Mouse (Mus musculus) liver, adult 2 months (tissue): Measurements from ENCODE around the gene Lrfn3. TPM values are rescaled to one million over a fixed set of nuclear protein-coding genes. Genes with fewer than 3 reads are reported as not detected.

Experiments used
- DNase-seq: peaks from one replicate; pipeline ENCODE4 v3.0.0-alpha.2; 2011; ENCODE audit warnings: low read depth, low spot score; ENCODE audit errors: extremely low read depth
- H3K27ac ChIP-seq: fragments of 200-500 bp; replicated peaks from 2 replicates; pipeline ENCODE4 v1.5.1; 2012; ENCODE audit warnings: low read depth, mild to moderate bottlenecking, control low read depth, inconsistent platforms, low read length; ENCODE audit not compliant: insufficient read depth
- H3K27me3 ChIP-seq: fragments of 200-500 bp; 2 replicates; pipeline ENCODE4 v1.6.1; 2012; ENCODE audit warnings: mild to moderate bottlenecking, moderate library complexity, low read length, inconsistent platforms; ENCODE audit not compliant: control insufficient read depth, insufficient read depth
- H3K36me3 ChIP-seq: fragments of 200-500 bp; 2 replicates; pipeline ENCODE4 v1.6.1; 2012; ENCODE audit warnings: low read length, inconsistent platforms; ENCODE audit not compliant: control insufficient read depth, insufficient read depth
- H3K4me1 ChIP-seq: fragments of 200-500 bp; 2 replicates; pipeline ENCODE4 v1.6.1; 2011; ENCODE audit warnings: low read length; ENCODE audit not compliant: control insufficient read depth, insufficient read depth
- H3K4me3 ChIP-seq: fragments of 200-500 bp; 2 replicates; pipeline ENCODE4 v1.5.1; 2011; ENCODE audit warnings: low read depth, mild to moderate bottlenecking, control low read depth, low read length, moderate library complexity; ENCODE audit not compliant: insufficient read depth
- H3K79me2 ChIP-seq: fragments of 200-500 bp; 2 replicates; pipeline ENCODE4 v1.6.1; 2012; ENCODE audit warnings: inconsistent platforms, mild to moderate bottlenecking, low read length, moderate library complexity; ENCODE audit not compliant: control insufficient read depth, insufficient read depth
- H3K9ac ChIP-seq: fragments of 200-500 bp; 2 replicates; pipeline ENCODE4 v1.6.1; 2012; ENCODE audit warnings: low read depth, mild to moderate bottlenecking, control low read depth, inconsistent platforms, low read length
- CTCF ChIP-seq: fragments of 200-500 bp; IDR thresholded peaks from 2 replicates; pipeline ENCODE4 v1.5.1; 2011; ENCODE audit warnings: low read depth, low read length, control low read depth
- POLR2A ChIP-seq: fragments of 200-500 bp; IDR thresholded peaks from 2 replicates; pipeline ENCODE4 v1.6.1; 2011; ENCODE audit warnings: low read length, control low read depth; ENCODE audit not compliant: insufficient read depth; ENCODE audit errors: extremely low read depth
- WGBS: fragments of 180-500 bp; shearing (Covaris S2); methylation state at CpG from one replicate; pipeline ENCODE4 v1.1.7; 2018; 5-methylcytosine and 5-hydroxymethylcytosine counted together
- polyA plus RNA-seq: library from polyadenylated mRNA; depleted of rRNA; stranded (reverse); fragments of >200 nt; gene quantifications from 2 replicates; pipeline ENCODE4 v1.2.3, GENCODE M21; 2012; rRNA removed
- total RNA-seq: library from RNA; depleted of rRNA; stranded (reverse); fragments of >200 nt; gene quantifications from 2 replicates; pipeline ENCODE4 v1.2.3, GENCODE M21; 2014; rRNA removed

The Lrfn3 gene
- total and polyA plus RNA-seq, 2 experiments = 0.74 to 12.9 TPM

GRCm38 (mm10) chr7:30308076-30309005 lies 54.2 kb downstream of the Lrfn3 start, which contains the start of gene Alkbh6:
Alkbh6 (plus strand) TSS chr7:30308717.
- WGBS = 7% methylated on average over 27 of the region's 27 CpGs
- Histone ChIP-seq H3K4me1 (peaks cover 13% of the 10 kb centered on the region), H3K4me3 (peak within 1 kb of the TSS; percentile 48), H3K27ac (peak within 1 kb of the TSS; percentile 46), H3K27me3 (no peaks in the 10 kb centered on the region), H3K9ac (peak within 1 kb of the TSS; percentile 68), H3K79me2 (peaks cover 4% of the 10 kb centered on the region; the same call in 1 of the 2 replicates), H3K36me3 (no peaks in the 10 kb centered on the region)
- DNase-seq = peak; percentile 86
- no peak for TF ChIP-seq CTCF
- TF ChIP-seq POLR2A = peak; percentile 76; the same call in 1 of the 2 replicates

- H3K4me1 ChIP-seq = peaks cover 7% of the 10 kb centered on the region; the same call in 1 of the 2 replicates
- H3K79me2 ChIP-seq = no peaks in the 10 kb centered on the region
- DNase-seq = peak; percentile 37
- no peaks in the 10 kb centered on the region for H3K27me3 ChIP-seq
- no peak overlapping the region for H3K4me3 ChIP-seq
- H3K9ac ChIP-seq = no peak overlapping the region
- TF ChIP-seq POLR2A (no peak), CTCF (peak; percentile 46; the same call in 1 of the 2 replicates)
- WGBS = 88% methylated on average over 16 of the region's 16 CpGs
- no peak overlapping the region for H3K27ac ChIP-seq
- no peaks in the 10 kb centered on the region for H3K36me3 ChIP-seq
Observed at GRCm38 (mm10) chr7:30306083-30306779, 56.3 kb downstream of the Lrfn3 start.

Other genes starting within 250 kb of the Lrfn3 start
Only the 30 nearest of the 31 such genes appear.
- gene Zfp146, start 193.0 kb downstream of the Lrfn3 start, total RNA-seq = 16.3 and 20.8 TPM in 2 replicates
- gene Zfp146, start 193.0 kb downstream of the Lrfn3 start, polyA plus RNA-seq = 5.1 and 6.9 TPM in 2 replicates
- 6.1 and 9.7 TPM in 2 replicates for gene Cox7a1, start 178.6 kb downstream of the Lrfn3 start, total RNA-seq
- gene Cox7a1, start 178.6 kb downstream of the Lrfn3 start, polyA plus RNA-seq = 2.0 and 2.8 TPM in 2 replicates
- 65.5 and 73.6 TPM in 2 replicates for gene Capns1, start 164.0 kb downstream of the Lrfn3 start, total RNA-seq
- 235 and 253 TPM in 2 replicates for gene Capns1, start 164.0 kb downstream of the Lrfn3 start, polyA plus RNA-seq
- gene Polr2i, start 130.8 kb downstream of the Lrfn3 start, total RNA-seq = 57.1 and 68.6 TPM in 2 replicates
- gene Polr2i, start 130.8 kb downstream of the Lrfn3 start, polyA plus RNA-seq = 99.9 and 109 TPM in 2 replicates
- gene Tbcb, start 130.5 kb downstream of the Lrfn3 start, total RNA-seq = 32.3 and 32.5 TPM in 2 replicates
- gene Tbcb, start 130.5 kb downstream of the Lrfn3 start, polyA plus RNA-seq = 21.5 and 22.1 TPM in 2 replicates
- not detected in 2 replicates for gene Ovol3, start 127.0 kb downstream of the Lrfn3 start, total RNA-seq
- gene Ovol3, start 127.0 kb downstream of the Lrfn3 start, polyA plus RNA-seq = 0.94 and 1.0 TPM in 2 replicates
- not detected in 2 replicates for gene Thap8, start 82.7 kb downstream of the Lrfn3 start, total RNA-seq
- gene Thap8, start 82.7 kb downstream of the Lrfn3 start, polyA plus RNA-seq = not detected in 2 replicates
- 0.55 and 0.81 TPM in 2 replicates for gene Wdr62, start 82.4 kb downstream of the Lrfn3 start, total RNA-seq
- gene Wdr62, start 82.4 kb downstream of the Lrfn3 start, polyA plus RNA-seq = 4.8 and 5.9 TPM in 2 replicates
- gene Clip3, start 71.0 kb downstream of the Lrfn3 start, total RNA-seq = 0.18 and 0.54 TPM in 2 replicates
- 0.24 and 0.80 TPM in 2 replicates for gene Clip3, start 71.0 kb downstream of the Lrfn3 start, polyA plus RNA-seq
- 15.0 and 16.8 TPM in 2 replicates for gene Alkbh6, start 54.1 kb downstream of the Lrfn3 start, total RNA-seq
- gene Alkbh6, start 54.1 kb downstream of the Lrfn3 start, polyA plus RNA-seq = 38.7 and 51.4 TPM in 2 replicates
- 1.7 and 3.5 TPM in 2 replicates for gene Syne4, start 48.0 kb downstream of the Lrfn3 start, total RNA-seq
- gene Syne4, start 48.0 kb downstream of the Lrfn3 start, polyA plus RNA-seq = 2.2 and 4.9 TPM in 2 replicates
- 0.18 and 0.34 TPM in 2 replicates for gene E130208F15Rik, start 41.0 kb downstream of the Lrfn3 start, total RNA-seq
- 0.06 and 0.39 TPM in 2 replicates for gene E130208F15Rik, start 41.0 kb downstream of the Lrfn3 start, polyA plus RNA-seq
- gene Sdhaf1, start 38.9 kb downstream of the Lrfn3 start, total RNA-seq = 4.0 and 4.4 TPM in 2 replicates
- 15.8 and 16.2 TPM in 2 replicates for gene Sdhaf1, start 38.9 kb downstream of the Lrfn3 start, polyA plus RNA-seq
- gene Tyrobp, start 51.0 kb upstream of the Lrfn3 start, total RNA-seq = 46.1 and 57.6 TPM in 2 replicates
- 48.1 and 86.4 TPM in 2 replicates for gene Tyrobp, start 51.0 kb upstream of the Lrfn3 start, polyA plus RNA-seq
- 1.9 and 2.1 TPM in 2 replicates for gene Hcst, start 57.1 kb upstream of the Lrfn3 start, total RNA-seq
- 3.3 and 5.0 TPM in 2 replicates for gene Hcst, start 57.1 kb upstream of the Lrfn3 start, polyA plus RNA-seq
- 0.55 and 1.0 TPM in 2 replicates for gene Nfkbid, start 59.0 kb upstream of the Lrfn3 start, total RNA-seq
- 0.52 and 0.92 TPM in 2 replicates for gene Nfkbid, start 59.0 kb upstream of the Lrfn3 start, polyA plus RNA-seq
- gene Aplp1, start 82.8 kb upstream of the Lrfn3 start, total RNA-seq = 0.18 and 0.74 TPM in 2 replicates
- 0.65 and 0.70 TPM in 2 replicates for gene Aplp1, start 82.8 kb upstream of the Lrfn3 start, polyA plus RNA-seq
- not detected in 2 replicates for gene Kirrel2, start 94.9 kb upstream of the Lrfn3 start, total RNA-seq
- gene Kirrel2, start 94.9 kb upstream of the Lrfn3 start, polyA plus RNA-seq = not detected in 2 replicates
- gene Nphs1, start 95.5 kb upstream of the Lrfn3 start, total RNA-seq = under 0.01 TPM in 1 of 2 replicates, not detected in the other
- gene Nphs1, start 95.5 kb upstream of the Lrfn3 start, polyA plus RNA-seq = not detected in 2 replicates
- gene Prodh2, start 130.8 kb upstream of the Lrfn3 start, total RNA-seq = 220 and 232 TPM in 2 replicates
- 416 and 432 TPM in 2 replicates for gene Prodh2, start 130.8 kb upstream of the Lrfn3 start, polyA plus RNA-seq
- 0.07 and 0.37 TPM in 2 replicates for gene Arhgap33, start 172.3 kb upstream of the Lrfn3 start, total RNA-seq
- 0.72 and 1.2 TPM in 2 replicates for gene Arhgap33, start 172.3 kb upstream of the Lrfn3 start, polyA plus RNA-seq
- 2.2 and 2.5 TPM in 2 replicates for gene Hspb6, start 189.4 kb upstream of the Lrfn3 start, total RNA-seq
- 22.5 and 29.2 TPM in 2 replicates for gene Hspb6, start 189.4 kb upstream of the Lrfn3 start, polyA plus RNA-seq
- 1.6 and 2.3 TPM in 2 replicates for gene Proser3, start 189.5 kb upstream of the Lrfn3 start, total RNA-seq
- gene Proser3, start 189.5 kb upstream of the Lrfn3 start, polyA plus RNA-seq = 3.2 and 4.5 TPM in 2 replicates
- 2.7 and 4.0 TPM in 2 replicates for gene Lin37, start 197.1 kb upstream of the Lrfn3 start, total RNA-seq
- gene Lin37, start 197.1 kb upstream of the Lrfn3 start, polyA plus RNA-seq = 18.8 and 22.4 TPM in 2 replicates
- 12.4 and 16.2 TPM in 2 replicates for gene U2af1l4, start 200.5 kb upstream of the Lrfn3 start, total RNA-seq
- 31.3 and 34.6 TPM in 2 replicates for gene U2af1l4, start 200.5 kb upstream of the Lrfn3 start, polyA plus RNA-seq
- 1.9 and 2.8 TPM in 2 replicates for gene Gm49396, start 200.6 kb upstream of the Lrfn3 start, total RNA-seq
- 0.70 and 0.91 TPM in 2 replicates for gene Gm49396, start 200.6 kb upstream of the Lrfn3 start, polyA plus RNA-seq
- 34.9 and 38.0 TPM in 2 replicates for gene Psenen, start 200.9 kb upstream of the Lrfn3 start, total RNA-seq
- 126 and 149 TPM in 2 replicates for gene Psenen, start 200.9 kb upstream of the Lrfn3 start, polyA plus RNA-seq
- gene Igflr1, start 202.7 kb upstream of the Lrfn3 start, total RNA-seq = 0.55 TPM in 1 of 2 replicates, not detected in the other
- gene Igflr1, start 202.7 kb upstream of the Lrfn3 start, polyA plus RNA-seq = 2.3 and 4.2 TPM in 2 replicates
- 3.4 and 5.0 TPM in 2 replicates for gene Kmt2b, start 226.0 kb upstream of the Lrfn3 start, total RNA-seq
- gene Kmt2b, start 226.0 kb upstream of the Lrfn3 start, polyA plus RNA-seq = 12.1 and 19.2 TPM in 2 replicates
- gene Zbtb32, start 236.1 kb upstream of the Lrfn3 start, total RNA-seq = 0.18 and 0.87 TPM in 2 replicates
- gene Zbtb32, start 236.1 kb upstream of the Lrfn3 start, polyA plus RNA-seq = 0.58 and 0.61 TPM in 2 replicates